Mouse (Mus musculus) lung, embryonic 16.5 days (tissue): ENCODE measurements around the gene Slfn14. TPM values are rescaled to one million over a fixed set of nuclear protein-coding genes. Genes with fewer than 3 reads are reported as not detected.
"Not testable (repeated sequence)": the region's sequence is repeated elsewhere in the genome, so short reads cannot be mapped to it uniquely, and the experiment has no call there.

Experiments used
- ATAC-seq: fragments of 200-750 bp; cut with Nextera tagmentation; 2 replicates; pipeline ENCODE4 v1.8.0; 2017; ENCODE audit warnings: low read depth, mild to moderate bottlenecking, moderate library complexity
- H3K27ac ChIP-seq: fragments of 300-500 bp; sonication (generic); 2 replicates; pipeline ENCODE4 v1.5.1; 2014; ENCODE audit warnings: mild to moderate bottlenecking, control low read depth, low read length
- H3K27me3 ChIP-seq: fragments of 300-500 bp; sonication (generic); 2 replicates; pipeline ENCODE4 v1.6.1; 2014; ENCODE audit warnings: low read depth, low read length, mixed read lengths; ENCODE audit not compliant: control insufficient read depth, insufficient read depth
- H3K36me3 ChIP-seq: fragments of 300-500 bp; sonication (generic); 2 replicates; pipeline ENCODE4 v1.6.1; 2014; ENCODE audit warnings: low read length; ENCODE audit not compliant: control insufficient read depth, insufficient read depth
- H3K4me1 ChIP-seq: fragments of 300-500 bp; sonication (generic); replicated peaks from 2 replicates; pipeline ENCODE4 v1.6.1; 2014; ENCODE audit warnings: low read length, mixed read lengths; ENCODE audit not compliant: control insufficient read depth, insufficient read depth
- H3K4me2 ChIP-seq: fragments of 300-500 bp; sonication (generic); 2 replicates; pipeline ENCODE4 v1.6.1; 2014; ENCODE audit warnings: low read depth, low read length, control low read depth
- H3K4me3 ChIP-seq: fragments of 300-500 bp; sonication (generic); 2 replicates; pipeline ENCODE4 v1.5.1; 2014; ENCODE audit warnings: mild to moderate bottlenecking, low read length, control low read depth
- H3K9ac ChIP-seq: fragments of 300-500 bp; sonication (generic); 2 replicates; pipeline ENCODE4 v1.6.1; 2014; ENCODE audit warnings: low read length, control low read depth
- H3K9me3 ChIP-seq: fragments of 300-500 bp; sonication (generic); 2 replicates; pipeline ENCODE4 v1.6.1; 2016; ENCODE audit warnings: low read length; ENCODE audit not compliant: control insufficient read depth
- WGBS: fragments of 180-500 bp; shearing (Covaris S2); extraction: QIAGEN DNeasy Blood & Tissue Kit; methylation state at CpG from one replicate; pipeline ENCODE4 v1.1.7; 2014; 5-methylcytosine and 5-hydroxymethylcytosine counted together
- polyA plus RNA-seq: library from polyadenylated mRNA; unstranded; fragments of >200 nt; fragmentation: Nextera tagmentation; extraction: Ambion mirVana; gene quantifications from 2 replicates; pipeline ENCODE4 v1.2.1, GENCODE M21; 2015

Gene Slfn14
- polyA plus RNA-seq, 1 experiment from 2014 or later: 0.45 TPM

- Histone ChIP-seq H3K27ac (peak overlapping the region; percentile 68), H3K4me2 (peak overlapping the region; percentile 75), H3K27me3 (no peaks in the 10 kb centered on the region), H3K36me3 (no peaks in the 10 kb centered on the region), H3K4me1 (peaks cover 3% of the 10 kb centered on the region; the same call in 1 of the 2 replicates), H3K9me3 (no peaks in the 10 kb centered on the region), H3K9ac (peak overlapping the region; percentile 68), H3K4me3 (peak overlapping the region; percentile 72)
- ATAC-seq: peak; percentile 91
- WGBS: under 1% methylated on average over 26 of the region's 26 CpGs
Measured at GRCm38 (mm10) chr11:83271151-83271950, 15.2 kb downstream of the Slfn14 start.

DNA sequence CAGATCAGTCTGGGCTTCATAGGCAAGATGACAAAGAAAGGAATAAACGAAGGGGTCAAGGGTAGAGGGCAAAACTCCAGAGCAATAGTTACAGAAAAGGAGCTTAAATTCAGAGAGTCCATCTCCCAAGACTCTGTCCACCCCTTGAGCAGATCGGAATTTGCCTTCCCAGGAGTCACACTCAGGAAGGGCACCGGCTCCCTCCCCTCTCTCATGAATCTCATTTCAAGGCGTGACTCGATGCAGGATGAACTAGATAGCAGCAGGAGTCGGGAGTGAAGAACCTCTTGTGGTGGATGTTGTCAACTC is 15.7 kb downstream of the Slfn14 start:
- peak overlapping the region; percentile 68 for H3K9ac ChIP-seq
- under 1% methylated on average over 6 of the region's 6 CpGs for WGBS

DNA sequence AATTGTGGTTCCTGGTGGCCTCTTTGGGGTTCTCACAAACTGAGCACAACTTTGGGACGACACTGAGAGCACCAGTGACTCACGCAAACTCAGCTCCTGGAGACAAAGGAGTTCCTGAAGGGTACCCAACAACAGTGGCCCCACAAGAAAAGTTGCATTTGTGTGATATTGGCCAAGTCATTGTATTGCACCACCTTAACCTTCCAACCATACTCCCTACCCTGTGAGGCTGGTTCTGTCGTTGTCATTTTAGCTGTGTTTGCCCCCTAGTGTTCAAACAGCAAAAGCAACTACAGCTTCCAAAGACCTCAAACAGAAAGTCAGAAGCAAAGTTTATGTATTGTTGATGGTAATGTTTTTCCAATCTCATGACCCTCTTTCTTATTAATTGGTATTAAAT is 23.4 kb downstream of the Slfn14 start:
- H3K9me3 ChIP-seq: no peaks in the 10 kb centered on the region
- H3K4me2 ChIP-seq: no peak overlapping the region
- H3K4me3 ChIP-seq: no peak overlapping the region
- 53% methylated on average over 3 of the region's 3 CpGs for WGBS
- no peaks in the 10 kb centered on the region for H3K27me3 ChIP-seq
- no peak overlapping the region for H3K9ac ChIP-seq
- no peak overlapping the region for H3K27ac ChIP-seq
- no peak for ATAC-seq
- no peaks in the 10 kb centered on the region for H3K36me3 ChIP-seq
- no peaks in the 10 kb centered on the region for H3K4me1 ChIP-seq

More for the DNA sequence above, 15.7 kb downstream of the Slfn14 start:
- Histone ChIP-seq H3K9me3 (no peaks in the 10 kb centered on the region), H3K27ac (peak overlapping the region; percentile 68), H3K4me3 (peak overlapping the region; percentile 72), H3K4me2 (peak overlapping the region; percentile 75), H3K27me3 (no peaks in the 10 kb centered on the region), H3K36me3 (no peaks in the 10 kb centered on the region), H3K4me1 (no peaks in the 10 kb centered on the region)
- peak; percentile 51 for ATAC-seq

- ATAC-seq: no peak
- H3K27ac ChIP-seq: no peak overlapping the region
- no peak overlapping the region for H3K9ac ChIP-seq
- H3K4me1 ChIP-seq: no peaks in the 10 kb centered on the region
- H3K27me3 ChIP-seq: no peaks in the 10 kb centered on the region
- no peak overlapping the region for H3K4me2 ChIP-seq
- no peak overlapping the region for H3K4me3 ChIP-seq
- no peaks in the 10 kb centered on the region for H3K9me3 ChIP-seq
- 100% methylated on average over 1 of the region's 1 CpGs for WGBS
- no peaks in the 10 kb centered on the region for H3K36me3 ChIP-seq
Measured at GRCm38 (mm10) chr11:83262673-83263072, 23.9 kb downstream of the Slfn14 start.

DNA sequence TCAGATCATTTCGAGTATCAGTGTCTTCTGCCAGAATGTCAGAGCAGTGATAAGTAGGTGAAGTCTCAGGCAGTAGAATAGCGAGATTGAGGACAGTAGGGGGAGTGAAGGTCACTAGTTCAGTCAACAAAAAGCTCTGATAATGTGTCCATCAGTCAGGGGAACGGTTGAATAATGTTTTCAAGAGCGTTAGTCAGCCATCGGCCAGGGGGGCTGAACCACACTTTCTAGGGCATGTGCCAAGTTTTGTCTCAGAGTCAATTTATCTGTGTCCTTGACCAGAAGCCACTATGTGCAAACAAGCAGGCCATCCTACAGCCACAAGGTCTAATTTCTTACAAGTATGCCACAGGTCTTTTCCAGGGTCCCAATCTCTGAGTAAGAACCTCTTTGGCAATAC is 29.3 kb downstream of the Slfn14 start:
- not testable (repeated sequence) for H3K4me3 ChIP-seq, H3K4me2 ChIP-seq, H3K27ac ChIP-seq, H3K27me3 ChIP-seq, H3K9ac ChIP-seq, H3K4me1 ChIP-seq, H3K36me3 ChIP-seq, ATAC-seq, H3K9me3 ChIP-seq
- WGBS: 28% methylated on average over 5 of the region's 5 CpGs

DNA sequence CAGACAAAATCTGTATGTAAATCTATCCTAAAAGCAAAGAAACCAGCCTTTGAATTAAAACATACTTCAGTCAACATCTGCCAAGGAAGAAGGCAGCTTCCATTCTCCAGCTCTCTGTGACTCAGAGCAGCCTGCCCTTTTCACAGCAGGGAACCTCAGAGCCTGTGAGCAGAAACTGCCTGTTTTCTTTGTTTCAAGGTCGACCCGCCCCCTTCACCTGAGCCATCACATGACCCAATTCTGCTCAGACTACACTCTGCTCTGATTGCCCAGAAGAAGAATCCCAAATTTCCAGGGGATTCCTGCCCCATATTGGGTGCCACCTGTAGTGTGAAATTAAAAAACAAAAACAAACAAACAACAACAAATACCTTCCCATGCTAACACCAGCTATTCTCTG is 46.7 kb downstream of the Slfn14 start:
- Histone ChIP-seq H3K27me3 (no peaks in the 10 kb centered on the region), H3K4me1 (no peaks in the 10 kb centered on the region), H3K36me3 (no peaks in the 10 kb centered on the region), H3K9ac (no peak overlapping the region), H3K4me3 (no peak overlapping the region), H3K4me2 (no peak overlapping the region), H3K27ac (no peak overlapping the region), H3K9me3 (no peaks in the 10 kb centered on the region)
- ATAC-seq: no peak
- WGBS: 18% methylated on average over 2 of the region's 2 CpGs

GRCm38 (mm10) chr11:83238389-83238788 is 48.1 kb downstream of the Slfn14 start:
- H3K36me3 ChIP-seq: no peaks in the 10 kb centered on the region
- no peaks in the 10 kb centered on the region for H3K27me3 ChIP-seq
- H3K4me3 ChIP-seq: no peak overlapping the region
- H3K9me3 ChIP-seq: no peaks in the 10 kb centered on the region
- WGBS: 78% methylated on average over 2 of the region's 2 CpGs
- no peaks in the 10 kb centered on the region for H3K4me1 ChIP-seq
- H3K4me2 ChIP-seq: no peak overlapping the region
- H3K27ac ChIP-seq: no peak overlapping the region
- no peak overlapping the region for H3K9ac ChIP-seq
- ATAC-seq: no peak

DNA sequence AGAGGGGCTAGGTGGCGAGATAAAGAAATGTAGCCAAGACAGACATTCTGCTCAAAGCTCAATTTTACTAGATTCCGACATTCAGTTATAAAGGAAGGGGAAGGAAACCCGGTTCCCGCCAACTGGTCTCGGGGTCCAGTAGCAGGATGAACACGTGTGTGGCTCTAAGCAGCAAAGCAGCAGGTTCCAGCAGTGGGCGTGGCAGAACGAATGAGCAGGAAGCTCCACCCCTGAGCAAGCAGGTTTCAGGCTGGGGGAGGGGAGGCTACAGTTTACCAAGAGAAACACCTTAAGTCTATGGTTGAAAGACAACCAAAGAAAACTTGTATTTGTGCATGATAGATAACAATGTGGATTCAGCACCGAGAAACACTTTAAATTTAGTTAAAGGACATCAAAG is 49.1 kb downstream of the Slfn14 start:
- not testable (repeated sequence) for H3K27me3 ChIP-seq, H3K9me3 ChIP-seq, H3K9ac ChIP-seq, H3K27ac ChIP-seq, ATAC-seq, H3K4me1 ChIP-seq, H3K4me3 ChIP-seq, H3K36me3 ChIP-seq, H3K4me2 ChIP-seq
- 74% methylated on average over 9 of the region's 9 CpGs for WGBS

- not testable (repeated sequence) for H3K4me1 ChIP-seq, H3K4me2 ChIP-seq, H3K27me3 ChIP-seq, H3K4me3 ChIP-seq, H3K9ac ChIP-seq, H3K36me3 ChIP-seq, ATAC-seq, H3K27ac ChIP-seq, H3K9me3 ChIP-seq
- WGBS: 28% methylated on average over 5 of the region's 5 CpGs
Measured at GRCm38 (mm10) chr11:83233621-83234020, 52.9 kb downstream of the Slfn14 start.

DNA sequence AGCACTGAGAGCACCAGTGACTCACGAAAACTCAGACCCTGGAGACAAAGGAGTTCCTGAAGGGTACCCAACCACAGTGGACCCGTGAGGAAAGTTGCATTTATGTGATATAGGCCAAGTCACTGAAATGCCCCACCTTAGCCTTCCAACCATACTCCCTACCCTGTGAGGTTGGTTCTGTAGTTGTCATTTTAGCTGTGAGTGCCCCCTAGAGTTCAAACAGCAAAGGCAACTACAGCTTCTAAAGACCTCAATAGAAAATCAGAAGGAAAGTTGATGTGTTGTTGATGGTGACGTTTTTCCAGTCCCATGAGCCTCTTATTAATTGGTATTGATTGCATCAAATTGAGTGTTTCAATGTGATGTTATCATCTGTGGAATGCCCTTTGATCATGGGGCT is 55.6 kb downstream of the Slfn14 start:
- 53% methylated on average over 3 of the region's 3 CpGs for WGBS
- H3K4me3 ChIP-seq: no peak overlapping the region
- H3K36me3 ChIP-seq: no peaks in the 10 kb centered on the region
- H3K27ac ChIP-seq: no peak overlapping the region
- no peak overlapping the region for H3K4me2 ChIP-seq
- ATAC-seq: no peak
- no peaks in the 10 kb centered on the region for H3K9me3 ChIP-seq
- H3K9ac ChIP-seq: no peak overlapping the region
- no peaks in the 10 kb centered on the region for H3K4me1 ChIP-seq
- H3K27me3 ChIP-seq: no peaks in the 10 kb centered on the region
